Mouse (Mus musculus) lung, adult 2 months (tissue): ENCODE data around the gene Sf3a3.

Source experiments
- CTCF ChIP-seq: fragments of 200-500 bp; IDR thresholded peaks from 2 replicates; pipeline ENCODE4 v1.5.1; 2011; ENCODE audit warnings: mild to moderate bottlenecking, low read length, control low read depth; ENCODE audit not compliant: insufficient read depth
- POLR2A ChIP-seq: fragments of 200-500 bp; IDR thresholded peaks from 2 replicates; pipeline ENCODE4 v1.6.1; 2011; ENCODE audit warnings: low read depth, mild to moderate bottlenecking, control low read depth, low read length, borderline replicate concordance; ENCODE audit errors: extremely low read depth

DNA sequence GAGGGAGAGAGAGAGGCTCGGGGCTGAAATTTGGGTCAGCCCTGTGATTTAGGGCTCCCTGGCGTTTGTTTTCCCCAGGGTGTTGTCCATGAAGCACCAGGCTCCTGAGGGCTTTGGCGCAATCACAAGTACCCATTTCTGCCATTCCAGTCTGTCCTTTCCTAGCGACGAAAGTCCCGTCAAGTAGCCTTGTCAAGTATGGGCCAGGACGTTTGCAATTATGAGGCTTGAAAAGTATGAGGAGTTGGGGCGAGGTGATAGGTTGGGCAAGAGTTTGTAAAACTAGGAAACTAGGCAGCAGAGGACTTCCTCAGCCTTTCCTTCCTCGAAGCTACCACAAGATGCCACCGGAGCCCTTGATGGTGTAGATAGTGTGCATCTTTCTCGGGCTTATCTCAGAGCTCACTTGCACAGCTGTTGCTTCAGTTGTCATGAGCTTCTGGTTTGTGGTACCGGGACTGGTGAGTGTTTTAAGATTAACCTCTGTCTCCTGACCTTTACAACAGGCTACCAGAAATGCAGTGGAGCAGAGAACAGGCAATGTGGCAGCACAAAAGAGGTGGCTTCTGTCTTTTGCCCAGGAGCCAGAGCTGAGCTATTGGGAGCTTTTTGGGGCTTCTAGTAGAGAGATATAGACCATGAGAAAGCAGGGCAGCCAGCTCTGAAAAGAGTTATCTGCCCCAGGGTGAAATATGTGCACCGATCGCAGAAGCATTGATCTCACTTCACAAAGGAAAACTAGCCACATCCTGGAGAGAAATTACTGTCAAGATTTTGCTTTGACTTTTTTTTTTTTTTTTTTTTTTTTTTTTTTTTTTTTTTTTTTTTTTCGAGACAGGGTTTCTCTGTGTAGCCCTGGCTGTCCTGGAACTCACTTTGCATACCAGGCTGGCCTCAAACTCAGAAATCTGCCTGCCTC, 38.0 kb downstream of the Sf3a3 start:
- TF ChIP-seq CTCF (0 out of 2 replicates have a peak, but pooled peaks have one; percentile 21), POLR2A (no peak)
